Mouse (Mus musculus): ENCODE results near the gene 5530401A14Rik. TPM values are rescaled to one million over a fixed set of nuclear protein-coding genes. Genes with fewer than 3 reads are reported as not detected.

5530401A14Rik gene
- total RNA-seq, 1 experiment from 2014 or later = 0.12 TPM

- DNase-seq = peak; percentile 18
These were observed 77.0 kb downstream of the 5530401A14Rik start for GRCm38 (mm10) chr11:81937516-81937915.

- peak; percentile 47 for DNase-seq
These were observed 80.5 kb downstream of the 5530401A14Rik start for GRCm38 (mm10) chr11:81940988-81941387.

GRCm38 (mm10) chr11:81942167-81942566 is 81.7 kb downstream of the 5530401A14Rik start:
- peak; percentile 41 for DNase-seq

Other genes with a start within 250 kb of the 5530401A14Rik start
- 1.6 and 1.9 TPM in 2 replicates for gene Asic2, start 107.8 kb downstream of the 5530401A14Rik start, total RNA-seq (2021)
- gene Ccl2, start 174.9 kb downstream of the 5530401A14Rik start, total RNA-seq (2021) = 0.67 TPM in 1 of 2 replicates, not detected in the other
- gene Gm17268, start 177.9 kb downstream of the 5530401A14Rik start, total RNA-seq (2021) = not detected in 2 replicates
- gene Ccl7, start 185.0 kb downstream of the 5530401A14Rik start, total RNA-seq (2021) = 0.43 and 1.2 TPM in 2 replicates
- gene Ccl11, start 197.2 kb downstream of the 5530401A14Rik start, total RNA-seq (2021) = 1.3 and 5.0 TPM in 2 replicates
- not detected in 2 replicates for gene Ccl12, start 241.2 kb downstream of the 5530401A14Rik start, total RNA-seq (2021)

All from adrenal gland, postnatal 25 days (tissue).